Mouse (Mus musculus): ENCODE measurements around the gene Zbed6.
"Not testable (repeated sequence)": the region's sequence is repeated elsewhere in the genome, so short reads cannot be mapped to it uniquely, and the experiment has no call there.

The Zbed6 gene

GRCm38 (mm10) chr1:133660466-133661202, at the start of gene Zbed6:
Gene Zbed6, minus strand, starts transcription at chr1:133660885.
- peak; percentile 83 for DNase-seq

DNA sequence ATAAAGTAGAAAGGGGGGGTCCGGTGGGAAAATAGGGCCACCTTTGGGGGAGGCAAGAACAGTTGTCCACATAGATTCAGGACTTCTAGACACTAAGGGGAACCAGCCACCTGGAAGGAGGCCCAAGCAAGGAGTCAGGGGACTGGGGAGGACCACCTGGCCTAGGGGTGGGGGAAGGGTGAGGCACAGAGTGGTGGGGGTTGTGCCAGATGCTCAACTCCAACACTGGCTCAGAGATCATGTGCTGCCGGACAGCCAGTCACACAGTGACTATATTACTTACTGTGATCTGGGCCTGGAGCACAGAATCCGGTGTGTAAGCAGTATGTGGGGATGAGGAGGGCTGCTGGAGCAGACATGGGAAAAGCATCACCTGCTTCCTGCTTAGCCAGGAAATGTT, 48.6 kb upstream of the Zbed6 start:
- no peak for DNase-seq

GRCm38 (mm10) chr1:133701824-133702223, 41.1 kb upstream of the Zbed6 start:
- DNase-seq = peak in 1 of 2 experiments; percentile 34

DNA sequence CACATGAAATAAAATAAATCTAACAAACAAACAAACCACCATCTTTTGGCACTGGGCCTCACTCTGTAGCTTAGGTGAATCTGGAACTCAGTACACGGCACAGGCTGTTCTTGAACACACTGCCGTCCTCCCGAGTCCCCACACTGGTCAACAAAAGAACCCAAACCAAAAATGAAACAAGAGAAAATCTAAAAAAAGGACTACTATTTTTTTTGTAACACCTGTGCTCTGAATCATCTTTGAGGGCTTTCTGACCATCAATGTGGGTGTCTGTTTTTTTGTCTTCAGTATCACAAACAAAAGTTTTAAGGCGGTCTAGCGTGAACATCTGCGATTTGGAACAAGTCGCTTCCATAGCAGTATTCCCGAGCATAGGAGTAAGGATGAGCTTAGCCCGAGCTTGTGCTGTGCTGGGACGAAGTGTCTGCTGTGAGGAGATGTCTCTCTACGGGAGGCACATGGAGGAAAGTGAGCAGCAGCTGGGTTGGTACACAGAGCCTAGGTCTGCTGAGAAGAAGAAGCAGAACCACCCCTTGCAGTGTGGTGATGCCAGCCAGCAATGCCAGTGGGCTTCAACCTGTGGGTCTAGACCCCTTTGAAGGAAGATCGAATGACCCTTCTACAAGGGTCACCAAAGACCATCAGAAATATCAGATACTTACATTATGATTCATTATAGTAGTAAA, 37.4 kb upstream of the Zbed6 start:
- DNase-seq = no peak

- peak; percentile 81 to 89 for DNase-seq
Observed at GRCm38 (mm10) chr1:133695901-133696300, 35.2 kb upstream of the Zbed6 start.

DNA sequence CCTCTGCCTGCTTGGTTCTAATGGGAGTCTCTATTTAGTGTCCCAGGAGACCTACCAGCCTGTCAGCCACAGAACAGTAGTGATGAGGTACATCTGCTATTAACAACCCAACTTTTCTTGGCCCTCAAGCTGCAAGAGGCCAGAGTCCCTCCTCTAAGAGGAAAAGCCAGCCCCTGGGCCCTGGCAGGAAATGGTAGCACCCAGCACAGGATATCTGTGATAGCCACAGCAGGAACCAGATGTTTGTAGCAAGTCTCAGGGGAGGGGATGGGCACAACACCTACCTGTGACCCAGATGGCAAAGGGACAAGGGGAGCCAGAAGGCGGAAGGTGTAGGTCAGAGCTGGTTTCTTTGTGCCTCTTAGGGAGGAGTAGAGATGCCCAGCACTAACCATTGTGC, 34.2 kb upstream of the Zbed6 start:
- DNase-seq = peak; percentile 37 to 61

GRCm38 (mm10) chr1:133694301-133694700, 33.6 kb upstream of the Zbed6 start:
- DNase-seq = no peak

GRCm38 (mm10) chr1:133693536-133694114, 32.9 kb upstream of the Zbed6 start:
- no peak for DNase-seq

- no peak for DNase-seq
Observed at GRCm38 (mm10) chr1:133692195-133692594, 31.5 kb upstream of the Zbed6 start.

DNA sequence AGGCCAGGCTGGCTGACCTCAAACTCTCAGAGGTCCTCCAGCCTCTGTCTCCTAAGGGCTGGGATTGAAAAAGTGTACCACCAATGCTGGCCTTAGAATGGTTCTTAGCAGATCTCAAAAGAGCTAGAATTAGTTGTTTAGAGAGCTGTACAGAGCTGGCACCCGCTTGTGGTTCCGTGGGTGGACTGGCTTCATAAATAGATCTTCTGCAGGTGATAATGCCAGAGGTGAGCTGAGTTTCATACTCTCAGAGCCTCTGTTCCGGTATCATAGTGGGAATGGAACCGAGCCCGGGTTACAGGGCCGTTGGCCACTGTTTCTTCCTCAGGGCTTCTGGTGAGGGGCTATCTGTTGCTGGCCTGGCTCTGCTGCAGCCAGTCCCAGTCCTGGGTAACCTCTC, 30.4 kb upstream of the Zbed6 start:
- DNase-seq = no peak

DNA sequence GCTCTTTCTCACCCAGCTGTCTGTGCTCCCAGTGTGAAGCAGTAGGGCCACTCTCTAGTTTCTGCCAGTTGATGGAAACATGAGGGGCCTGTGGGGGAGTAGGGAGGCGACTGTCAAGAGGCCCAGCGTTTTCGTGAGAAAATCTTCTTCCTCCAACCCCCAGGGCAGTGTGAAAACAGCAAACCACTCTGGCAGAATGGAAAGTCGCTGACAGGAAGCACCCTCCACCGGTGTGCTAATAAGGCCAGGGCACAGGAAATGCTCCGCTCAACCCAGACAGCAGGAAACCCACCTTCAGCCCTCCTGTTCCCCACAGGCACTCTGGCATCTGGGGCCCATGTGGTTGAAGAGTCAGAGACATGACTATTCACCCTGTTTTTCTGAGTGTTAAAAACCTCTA, 29.2 kb upstream of the Zbed6 start, which contains the start of gene Lax1:
Gene Lax1 (minus strand): TSS at position 212 of the 400 bp plus-strand sequence.
- peak; percentile 24 to 37 for DNase-seq

DNA sequence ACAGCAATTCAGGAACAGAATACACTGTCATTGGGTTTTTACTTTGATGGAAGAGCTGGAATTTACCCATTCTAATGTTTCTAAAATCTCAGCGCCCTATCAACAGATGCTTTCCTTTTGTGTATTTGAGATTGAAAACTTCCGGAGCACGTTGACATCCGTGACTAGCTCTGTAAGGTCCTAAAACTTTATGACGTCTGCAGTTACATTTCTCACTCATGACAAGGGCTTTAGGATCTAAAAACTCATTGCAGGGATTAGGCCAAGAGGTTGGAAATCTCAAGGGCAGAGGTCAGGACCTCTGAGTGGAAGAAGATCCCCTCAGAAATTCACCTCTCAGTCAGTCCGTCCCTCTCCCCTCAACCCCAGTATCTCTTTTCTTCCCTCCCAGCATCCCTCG, 27.6 kb upstream of the Zbed6 start:
- no peak for DNase-seq

DNA sequence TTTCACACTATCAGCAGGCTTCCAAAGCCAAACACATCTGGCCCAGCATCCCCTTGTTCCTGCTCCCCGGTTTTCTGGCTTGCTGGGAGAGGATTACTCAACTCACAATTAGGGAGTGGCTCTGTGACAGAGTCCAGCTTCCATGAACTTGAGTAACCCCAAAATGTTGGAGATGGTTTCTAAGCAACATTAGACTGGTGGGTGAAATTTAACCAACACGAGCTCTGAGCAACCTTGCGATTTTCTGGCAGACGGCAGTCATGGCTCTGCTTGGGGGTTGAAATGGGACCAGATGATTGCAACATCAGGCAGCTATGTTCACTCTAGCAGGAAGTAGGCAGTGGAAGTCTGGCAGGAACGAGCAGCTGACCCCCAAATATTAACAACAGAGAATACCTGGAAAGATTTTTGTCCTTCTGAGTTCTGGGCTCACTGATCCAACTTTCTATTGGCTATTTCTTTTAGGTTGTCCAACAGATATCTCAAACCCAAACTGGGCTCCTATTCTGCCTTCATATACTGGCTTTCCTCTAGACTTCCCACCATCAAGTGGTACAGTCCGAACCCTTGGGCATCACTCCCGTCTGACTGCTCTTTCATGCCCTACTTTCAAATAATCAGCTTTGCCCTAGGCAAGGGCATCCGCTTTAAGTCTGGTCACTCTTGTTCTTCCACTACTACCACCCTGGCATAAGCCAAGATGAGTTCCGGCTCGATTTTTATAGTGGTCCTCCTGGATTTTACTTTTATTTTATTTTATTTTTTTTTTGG, 25.2 kb upstream of the Zbed6 start:
- DNase-seq = peak; percentile 46 to 63

DNA sequence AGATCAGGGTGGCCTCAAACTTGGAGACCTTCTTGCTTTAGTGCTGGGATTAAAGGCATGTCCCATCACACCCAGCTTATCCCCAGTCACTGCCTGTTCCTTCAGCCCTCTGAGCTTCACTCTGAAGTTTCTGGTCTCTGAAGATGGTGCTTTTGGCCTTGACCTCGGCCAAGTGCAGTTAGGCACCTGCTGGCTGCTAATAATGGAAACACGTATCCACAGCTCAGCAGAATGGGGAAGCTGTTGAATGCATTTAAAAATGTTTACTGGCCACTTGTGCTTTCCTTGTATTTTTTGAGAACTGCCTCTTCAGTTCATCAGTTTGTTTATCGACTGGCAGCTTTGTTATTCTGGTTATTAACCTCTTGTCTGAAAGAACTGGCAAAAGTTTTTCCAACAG, 11.1 kb upstream of the Zbed6 start:
- no peak for DNase-seq

DNA sequence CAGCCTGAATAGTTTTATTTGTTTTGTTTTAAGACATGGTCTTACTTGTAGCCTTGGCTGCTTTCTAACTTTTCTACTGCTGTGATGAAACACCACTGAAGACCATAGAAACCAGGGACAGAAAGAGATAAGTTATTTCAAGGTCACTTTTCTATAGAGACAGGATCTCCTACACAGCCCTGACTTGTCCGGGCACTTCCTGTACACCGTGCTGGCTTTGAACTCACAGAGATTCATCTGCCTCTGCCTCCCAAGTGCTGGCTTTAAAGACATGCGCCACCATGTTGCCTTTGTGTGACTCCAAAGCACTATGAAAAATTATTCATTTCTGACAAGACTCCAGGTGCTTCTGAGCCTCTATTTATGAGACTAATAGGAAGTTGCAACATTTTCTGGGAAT, 10.6 kb upstream of the Zbed6 start:
- DNase-seq = no peak

DNA sequence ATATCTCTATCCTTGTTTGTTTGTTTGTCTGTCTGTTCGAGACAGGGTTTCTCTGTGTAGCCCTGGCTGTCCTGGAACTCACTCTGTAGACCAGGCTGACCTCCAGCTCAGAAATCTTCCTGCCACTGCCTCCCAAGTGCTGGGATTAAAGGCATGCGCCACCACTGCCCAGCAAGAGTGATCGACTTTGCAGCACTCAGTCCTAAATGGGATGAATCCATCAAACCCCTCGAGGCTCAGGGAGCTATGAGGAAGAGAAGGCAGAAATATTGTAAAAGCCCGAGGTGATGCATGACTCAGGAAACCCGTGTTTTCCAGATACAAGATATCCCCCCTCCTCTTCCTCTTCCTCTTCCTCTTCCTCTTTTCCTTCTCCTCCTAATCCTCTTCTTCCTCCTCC, 10.1 kb upstream of the Zbed6 start:
- no peak for DNase-seq

- no peak for DNase-seq
Observed at GRCm38 (mm10) chr1:133670190-133670589, 9.5 kb upstream of the Zbed6 start.

DNA sequence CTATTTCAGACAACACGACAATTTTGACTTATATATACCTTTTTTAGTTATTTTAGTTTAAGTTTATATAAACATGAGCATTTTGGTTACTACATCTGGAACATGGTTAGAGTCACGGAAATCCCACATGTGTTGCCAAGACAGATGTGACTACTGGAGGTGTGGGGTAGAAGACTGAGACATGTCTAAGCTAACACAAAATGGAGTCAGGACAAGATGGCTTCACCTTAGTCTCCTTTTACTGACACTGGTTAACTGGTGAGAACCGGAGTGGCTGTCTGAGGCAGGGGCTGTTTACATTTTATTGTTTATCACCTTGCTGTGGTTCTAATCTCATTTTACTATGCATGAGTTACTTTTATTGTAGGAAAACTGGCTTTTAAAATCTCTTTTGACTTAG, 7.9 kb upstream of the Zbed6 start:
- DNase-seq = no peak

- DNase-seq = no peak
Observed at GRCm38 (mm10) chr1:133667721-133668120, 7.0 kb upstream of the Zbed6 start.

GRCm38 (mm10) chr1:133665713-133666112, 5.0 kb upstream of the Zbed6 start:
- not testable (repeated sequence) for DNase-seq

- DNase-seq = no peak
Observed at GRCm38 (mm10) chr1:133664203-133664970, 3.7 kb upstream of the Zbed6 start.

GRCm38 (mm10) chr1:133663427-133663826, 2.7 kb upstream of the Zbed6 start:
- no peak for DNase-seq

Data from lung, postnatal 4 days (tissue).